In genomic region chr13:21169657-21170430, GRCm38 (mm10) we compare ENCODE assay signal across 8 mouse cellular contexts. TPM values are rescaled to one million over a fixed set of nuclear protein-coding genes. Genes with fewer than 3 reads are reported as not detected.
A peak's percentile ranks its signal among the peaks of the same experiment; 100 is the strongest.
DNase-seq lines count a peak whose midpoint lies in the region; ATAC-seq and TF ChIP-seq lines count a peak whose summit lies in the region.

No protein-coding gene starts in this region.

- no peak for TF ChIP-seq RAD21 in CH12.LX (IDR thresholded peaks at IDR 0.05; ENCODE audit: low read depth, low read length)

- dilution Hi-C loops in CH12.LX (cut with MboI; ENCODE audit: extremely low pct_ligation_motif_present, extremely low pct_unique_long_range_greater_than_20kb, low sequenced_read_pairs), result no loop called here

- peak overlapping the region; percentile 41; the same call in 1 of the 2 replicates for H3K4me2 ChIP-seq in CH12.LX (ENCODE audit: insufficient read depth, low read depth, poor library complexity, severe bottlenecking)
- peak overlapping the region; percentile 95 for H3K4me2 ChIP-seq in heart, embryonic 14.5 days (ENCODE audit: low read length)
- peak overlapping the region; percentile 97 for H3K4me2 ChIP-seq in liver, embryonic 16.5 days (ENCODE audit: low read depth, low read length)
- H3K4me2 ChIP-seq in neural tube, embryonic 12.5 days (replicated peaks), result peak overlapping the region; percentile 85
- H3K4me2 ChIP-seq in stomach, embryonic 16.5 days (ENCODE audit: low read depth, low read length), result peak overlapping the region; percentile 88

- WGBS in heart, embryonic 14.5 days, result under 1% methylated on average over 39 of the region's 39 CpGs
- WGBS in liver, embryonic 16.5 days (ENCODE audit: insufficient replicate concordance), result under 1% methylated on average over 39 of the region's 39 CpGs
- WGBS in neural tube, embryonic 12.5 days, result under 1% methylated on average over 39 of the region's 39 CpGs
- under 1% methylated on average over 39 of the region's 39 CpGs for WGBS in stomach, embryonic 16.5 days

- DNase-seq in CH12.LX (ENCODE audit: extremely low read depth), result peak; percentile 91
- DNase-seq in c-Kit-negative CD71-positive TER-119-positive erythroid progenitor cells, embryonic 14.5 days (ENCODE audit: low read depth, low spot score), result peak; percentile 75
- peak; percentile 62 for DNase-seq in fibroblast of lung, adult 2 months (ENCODE audit: low read depth)
- peak; percentile 85 for DNase-seq in kidney, postnatal 10 days

- no peak for TF ChIP-seq POLR2A in CH12.LX (IDR thresholded peaks at IDR 0.05; ENCODE audit: low read depth, low read length)

- H3K9ac ChIP-seq in CH12.LX (ENCODE audit: insufficient read depth, low read depth), result no peak overlapping the region
- H3K9ac ChIP-seq in heart, embryonic 14.5 days (ENCODE audit: low read length), result 0 out of 2 replicates have a peak overlapping the region, but pooled peaks have one; percentile 41
- H3K9ac ChIP-seq in liver, embryonic 16.5 days (ENCODE audit: low read depth, low read length), result peak overlapping the region; percentile 15; the same call in 1 of the 2 replicates
- H3K9ac ChIP-seq in neural tube, embryonic 12.5 days, result no peak overlapping the region
- peak overlapping the region; percentile 57; the same call in 1 of the 2 replicates for H3K9ac ChIP-seq in stomach, embryonic 16.5 days (ENCODE audit: low read length)

- TF ChIP-seq EP300 in CH12.LX (IDR thresholded peaks at IDR 0.05; ENCODE audit: low read length), result no peak

- TF ChIP-seq CTCF in CH12.LX (conservative IDR thresholded peaks at IDR 0.05 in 1 of 2, IDR thresholded peaks at IDR 0.05 in 1 of 2; ENCODE audit: low read depth in 2 of 2, low read length in 2 of 2), result no peak

- H3K27me3 ChIP-seq in CH12.LX (replicated peaks), result peaks cover 11% of the 10 kb centered on the region
- no peaks in the 10 kb centered on the region for H3K27me3 ChIP-seq in heart, embryonic 14.5 days (ENCODE audit: control insufficient read depth, insufficient read depth, low read length)
- no peaks in the 10 kb centered on the region; the same call in 1 of the 2 replicates for H3K27me3 ChIP-seq in liver, embryonic 16.5 days (ENCODE audit: control insufficient read depth, insufficient read depth, low read depth, low read length)
- no peaks in the 10 kb centered on the region for H3K27me3 ChIP-seq in neural tube, embryonic 12.5 days (replicated peaks)
- no peaks in the 10 kb centered on the region for H3K27me3 ChIP-seq in stomach, embryonic 16.5 days (ENCODE audit: control insufficient read depth, insufficient read depth, low read length)

- H3K4me1 ChIP-seq in CH12.LX (ENCODE audit: control insufficient read depth in 1 of 2, insufficient read depth in 2 of 2), result peaks cover 4 to 21% of the 10 kb centered on the region in 2 experiments; a peak in 3 of 4 replicates
- peaks cover 3 to 15% of the 10 kb centered on the region in 2 experiments; a peak in 1 of 4 replicates for H3K4me1 ChIP-seq in heart, embryonic 14.5 days (ENCODE audit: control insufficient read depth in 2 of 2, insufficient read depth in 2 of 2, low read length in 2 of 2)
- H3K4me1 ChIP-seq in liver, embryonic 16.5 days (ENCODE audit: control insufficient read depth, low read depth, low read length), result peaks cover 29% of the 10 kb centered on the region
- peaks cover 9% of the 10 kb centered on the region for H3K4me1 ChIP-seq in neural tube, embryonic 12.5 days
- peaks cover 7% of the 10 kb centered on the region for H3K4me1 ChIP-seq in stomach, embryonic 16.5 days (ENCODE audit: control insufficient read depth, insufficient read depth, low read length)

- peak overlapping the region; percentile 42 to 64 (median 60) for H3K4me3 ChIP-seq in CH12.LX (replicated peaks in 1 of 3; ENCODE audit: low read depth in 2 of 3, low read length in 2 of 3, poor library complexity in 1 of 3)
- peak overlapping the region; percentile 57 to 61 for H3K4me3 ChIP-seq in heart, embryonic 14.5 days (ENCODE audit: control insufficient read depth in 1 of 2, insufficient read depth in 1 of 2, low read depth in 1 of 2, low read length in 2 of 2)
- H3K4me3 ChIP-seq in liver, embryonic 16.5 days (ENCODE audit: low read depth, low read length), result peak overlapping the region; percentile 75
- peak overlapping the region; percentile 42 for H3K4me3 ChIP-seq in neural tube, embryonic 12.5 days
- peak overlapping the region; percentile 59 for H3K4me3 ChIP-seq in stomach, embryonic 16.5 days (replicated peaks; ENCODE audit: low read length)

- in situ Hi-C loops in CH12.LX (cut with MboI; ENCODE audit: low pct_ligation_motif_present, low pct_unique_long_range_greater_than_20kb, low sequenced_read_pairs), result loop anchor here (10.0 to 25.0 kb wide), 4 partner anchors 233 to 1058 kb away; no protein-coding TSS in a partner anchor

- H3K27ac ChIP-seq in CH12.LX (ENCODE audit: insufficient read depth, low read depth), result no peak overlapping the region
- peak overlapping the region; percentile 41 to 46; a peak in 1 of 4 replicates for H3K27ac ChIP-seq in heart, embryonic 14.5 days (replicated peaks in 1 of 2; ENCODE audit: control insufficient read depth in 1 of 2, insufficient read depth in 1 of 2, low read depth in 2 of 2, low read length in 2 of 2)
- H3K27ac ChIP-seq in liver, embryonic 16.5 days (ENCODE audit: low read length), result peak overlapping the region; percentile 53; the same call in 1 of the 2 replicates
- no peak overlapping the region for H3K27ac ChIP-seq in neural tube, embryonic 12.5 days
- H3K27ac ChIP-seq in stomach, embryonic 16.5 days (ENCODE audit: low read length), result peak overlapping the region; percentile 65; the same call in 1 of the 2 replicates

- H3K79me2 ChIP-seq in CH12.LX (replicated peaks; ENCODE audit: control insufficient read depth, extremely low read depth, insufficient read depth, poor library complexity, severe bottlenecking), result no peaks in the 10 kb centered on the region

- H3K9me3 ChIP-seq in CH12.LX (replicated peaks; ENCODE audit: low read length), result no peaks in the 10 kb centered on the region
- no peaks in the 10 kb centered on the region for H3K9me3 ChIP-seq in heart, embryonic 14.5 days (ENCODE audit: control insufficient read depth, low read length)
- no peaks in the 10 kb centered on the region for H3K9me3 ChIP-seq in liver, embryonic 16.5 days (replicated peaks; ENCODE audit: control insufficient read depth, low read length)
- H3K9me3 ChIP-seq in neural tube, embryonic 12.5 days, result no peaks in the 10 kb centered on the region
- no peaks in the 10 kb centered on the region for H3K9me3 ChIP-seq in stomach, embryonic 16.5 days (replicated peaks; ENCODE audit: control insufficient read depth, low read length)

- ATAC-seq in heart, embryonic 14.5 days (ENCODE audit: insufficient number of reproducible peaks, insufficient read depth, low FRiP score, low read depth), result peak; percentile 78
- peak; percentile 77 for ATAC-seq in liver, embryonic 16.5 days (ENCODE audit: low read depth)
- ATAC-seq in neural tube, embryonic 12.5 days (ENCODE audit: low FRiP score, low read depth), result peak; percentile 73
- peak; percentile 78 for ATAC-seq in stomach, embryonic 16.5 days (ENCODE audit: insufficient read depth, low FRiP score)

- H3K36me3 ChIP-seq in CH12.LX (replicated peaks in 1 of 2; ENCODE audit: control insufficient read depth in 1 of 2, insufficient read depth in 1 of 2, low read length in 1 of 2), result no peaks in the 10 kb centered on the region
- H3K36me3 ChIP-seq in heart, embryonic 14.5 days (ENCODE audit: control insufficient read depth, insufficient read depth, low read length), result no peaks in the 10 kb centered on the region
- no peaks in the 10 kb centered on the region for H3K36me3 ChIP-seq in liver, embryonic 16.5 days (ENCODE audit: control insufficient read depth, insufficient read depth)
- H3K36me3 ChIP-seq in neural tube, embryonic 12.5 days, result no peaks in the 10 kb centered on the region
- H3K36me3 ChIP-seq in stomach, embryonic 16.5 days (ENCODE audit: control insufficient read depth, insufficient read depth, low read length), result no peaks in the 10 kb centered on the region

RNA-seq across cellular contexts. Expression of gene Trim27, which starts 9.4 kb away (rescaled TPM):
- total RNA-seq in CH12.LX (2012; rRNA removed) (146 and 176 TPM in 2 replicates), CH12.LX (2014; rRNA removed) (134 and 141 TPM in 2 replicates)
- 185 and 198 TPM in 2 replicates for polyA plus RNA-seq in CH12.LX (2012; ENCODE audit: insufficient read length, low read depth)
- 71.9 and 80.1 TPM in 2 replicates for polyA plus RNA-seq in heart, embryonic 14.5 days (2014; fragmentation: Nextera tagmentation; extraction: Ambion mirVana)
- polyA plus RNA-seq in liver, embryonic 16.5 days (2015; fragmentation: Nextera tagmentation; extraction: Ambion mirVana), result 41.3 and 42.7 TPM in 2 replicates
- polyA plus RNA-seq in neural tube, embryonic 12.5 days (2016; fragmentation: Nextera tagmentation; extraction: Ambion mirVana), result 124 and 125 TPM in 2 replicates
- polyA plus RNA-seq in stomach, embryonic 16.5 days (2015; fragmentation: Nextera tagmentation; extraction: Ambion mirVana), result 84.2 and 84.3 TPM in 2 replicates

RNA-seq across cellular contexts. Expression of gene Olfr1368, which starts 24.2 kb away (rescaled TPM):
- not detected in 2 replicates for total RNA-seq in CH12.LX (2012; rRNA removed)
- not detected in 2 replicates for total RNA-seq in CH12.LX (2014; rRNA removed)
- polyA plus RNA-seq in CH12.LX (2012; ENCODE audit: insufficient read length, low read depth), result not detected in 2 replicates
- polyA plus RNA-seq in heart, embryonic 14.5 days (2014; fragmentation: Nextera tagmentation; extraction: Ambion mirVana), result not detected in 2 replicates
- polyA plus RNA-seq in liver, embryonic 16.5 days (2015; fragmentation: Nextera tagmentation; extraction: Ambion mirVana), result not detected in 2 replicates
- polyA plus RNA-seq in neural tube, embryonic 12.5 days (2016; fragmentation: Nextera tagmentation; extraction: Ambion mirVana), result not detected in 2 replicates
- polyA plus RNA-seq in stomach, embryonic 16.5 days (2015; fragmentation: Nextera tagmentation; extraction: Ambion mirVana), result not detected in 2 replicates

RNA-seq across cellular contexts. Expression of gene Olfr263, which starts 40.4 kb away (rescaled TPM):
- total RNA-seq in CH12.LX (2012; rRNA removed) (not detected in 2 replicates), CH12.LX (2014; rRNA removed) (not detected in 2 replicates)
- polyA plus RNA-seq in CH12.LX (2012; ENCODE audit: insufficient read length, low read depth), result not detected in 2 replicates
- not detected in 2 replicates for polyA plus RNA-seq in heart, embryonic 14.5 days (2014; fragmentation: Nextera tagmentation; extraction: Ambion mirVana)
- not detected in 2 replicates for polyA plus RNA-seq in liver, embryonic 16.5 days (2015; fragmentation: Nextera tagmentation; extraction: Ambion mirVana)
- not detected in 2 replicates for polyA plus RNA-seq in neural tube, embryonic 12.5 days (2016; fragmentation: Nextera tagmentation; extraction: Ambion mirVana)
- polyA plus RNA-seq in stomach, embryonic 16.5 days (2015; fragmentation: Nextera tagmentation; extraction: Ambion mirVana), result not detected in 2 replicates

RNA-seq across cellular contexts. Expression of gene Olfr1369-ps1, which starts 58.6 kb away (rescaled TPM):
- not detected in 2 replicates for total RNA-seq in CH12.LX (2012; rRNA removed)
- total RNA-seq in CH12.LX (2014; rRNA removed), result not detected in 2 replicates
- 0.13 and 0.18 TPM in 2 replicates for polyA plus RNA-seq in CH12.LX (2012; ENCODE audit: insufficient read length, low read depth)
- polyA plus RNA-seq in heart, embryonic 14.5 days (2014; fragmentation: Nextera tagmentation; extraction: Ambion mirVana), result not detected in 2 replicates
- 0.05 TPM in 1 of 2 replicates, not detected in the other for polyA plus RNA-seq in liver, embryonic 16.5 days (2015; fragmentation: Nextera tagmentation; extraction: Ambion mirVana)
- polyA plus RNA-seq in neural tube, embryonic 12.5 days (2016; fragmentation: Nextera tagmentation; extraction: Ambion mirVana), result not detected in 2 replicates
- not detected in 2 replicates for polyA plus RNA-seq in stomach, embryonic 16.5 days (2015; fragmentation: Nextera tagmentation; extraction: Ambion mirVana)

Comparison
In these comparisons a context has a peak if more than half of its experiments do, and no peak if none do; other contexts are left out.
1. H3K27ac ChIP-seq: peak in heart, embryonic 14.5 days (2 of 2), liver, embryonic 16.5 days (single experiment) and stomach, embryonic 16.5 days (single experiment); none in CH12.LX (single experiment) and neural tube, embryonic 12.5 days (single experiment).
2. H3K4me2 ChIP-seq: peak in every context shown above with its lines; median percentile 97 in liver, embryonic 16.5 days; 95 in heart, embryonic 14.5 days; 88 in stomach, embryonic 16.5 days; 85 in neural tube, embryonic 12.5 days; 41 in CH12.LX.
3. H3K9ac ChIP-seq: peak in heart, embryonic 14.5 days (single experiment), liver, embryonic 16.5 days (single experiment) and stomach, embryonic 16.5 days (single experiment); none in CH12.LX (single experiment) and neural tube, embryonic 12.5 days (single experiment).
4. Peak in every context shown above with its lines, with median percentiles within 50 percentile points of each other: DNase-seq, H3K4me3 ChIP-seq and ATAC-seq.